9 mouse cellular contexts compared by ENCODE assay signal in genomic region chr17:28349264-28349880, GRCm38 (mm10). TPM values are rescaled to one million over a fixed set of nuclear protein-coding genes. Genes with fewer than 3 reads are reported as not detected.
DNase-seq lines count a peak whose midpoint lies in the region; ATAC-seq and TF ChIP-seq lines count a peak whose summit lies in the region.
"Had no signal": no experiment of that assay in that cellular context is flagged by ENCODE, and none has a peak within 500 bp of the region (broad histone marks: within the 10 kb centered on the region; RNA-seq: fewer than 3 reads in every experiment).

No protein-coding gene starts in this region.

- H3K27ac ChIP-seq in heart, embryonic 15.5 days = peak overlapping the region; percentile 96
- H3K27ac ChIP-seq in liver, embryonic 14.5 days = no peak overlapping the region

- peaks cover 80% of the 10 kb centered on the region for H3K27me3 ChIP-seq in E14TG2a.4 (ENCODE audit: insufficient read depth, low read length)
- peaks cover 27% of the 10 kb centered on the region for H3K27me3 ChIP-seq in heart, embryonic 15.5 days
- H3K27me3 ChIP-seq in liver, embryonic 14.5 days (ENCODE audit: control insufficient read depth, insufficient read depth, low read length) = peaks cover 17% of the 10 kb centered on the region

- TF ChIP-seq CTCF in E14TG2a.4 (conservative IDR thresholded peaks at IDR 0.05; ENCODE audit: low read length) = no peak
- no peak for TF ChIP-seq CTCF in liver, embryonic 14.5 days (IDR thresholded peaks at IDR 0.05; ENCODE audit: low read depth)

- ATAC-seq in heart, embryonic 15.5 days (replicated peaks; ENCODE audit: insufficient number of reproducible peaks, insufficient read depth, low FRiP score, low read depth) = no peak
- no peak for ATAC-seq in liver, embryonic 14.5 days (ENCODE audit: insufficient read depth)

- intact Hi-C loops in heart, postnatal 36 days (cut with DNase I) = no loop called here

- peak overlapping the region; percentile 89 for H3K4me3 ChIP-seq in E14TG2a.4 (replicated peaks; ENCODE audit: low read length)
- peak overlapping the region; percentile 93 for H3K4me3 ChIP-seq in heart, embryonic 15.5 days
- H3K4me3 ChIP-seq in liver, embryonic 14.5 days (ENCODE audit: insufficient read depth in 1 of 2, low read depth in 2 of 2, low read length in 2 of 2) = peak overlapping the region; percentile 44 to 72

- DNase-seq in heart, adult 11 months = peak; percentile 94
- DNase-seq in heart, postnatal 36 days = no peak
- DNase-seq in liver, embryonic 14.5 days (ENCODE audit: low read depth in 3 of 3, low spot score in 3 of 3) = no peak
- DNase-seq in spleen, postnatal 4 days (ENCODE audit: low spot score in 2 of 2) = no peak
- no peak for DNase-seq in adrenal gland, adult 8-10 months
- no peak for DNase-seq in gastrocnemius, adult 8-10 months (ENCODE audit: low spot score in 2 of 2)

- peak overlapping the region; percentile 98 for H3K4me2 ChIP-seq in heart, embryonic 15.5 days
- peak overlapping the region; percentile 91 for H3K4me2 ChIP-seq in liver, embryonic 14.5 days (ENCODE audit: low read depth)

- H3K9ac ChIP-seq in heart, embryonic 15.5 days = peak overlapping the region; percentile 94
- H3K9ac ChIP-seq in liver, embryonic 14.5 days (replicated peaks) = peak overlapping the region; percentile 52; the same call in 1 of the 2 replicates

- TF ChIP-seq EP300 in liver, embryonic 14.5 days (IDR thresholded peaks at IDR 0.05; ENCODE audit: low read depth) = no peak

- H3K36me3 ChIP-seq in E14TG2a.4 (ENCODE audit: insufficient read depth, low read length) = no peaks in the 10 kb centered on the region
- no peaks in the 10 kb centered on the region for H3K36me3 ChIP-seq in heart, embryonic 15.5 days
- no peaks in the 10 kb centered on the region for H3K36me3 ChIP-seq in liver, embryonic 14.5 days (replicated peaks; ENCODE audit: control insufficient read depth, insufficient read depth, low read depth)

- 16% methylated on average over 12 of the region's 13 CpGs for WGBS in heart, embryonic 15.5 days
- WGBS in liver, embryonic 14.5 days (ENCODE audit: insufficient replicate concordance) = 28% methylated on average over 13 of the region's 13 CpGs

- peaks cover 70% of the 10 kb centered on the region for H3K4me1 ChIP-seq in E14TG2a.4 (replicated peaks; ENCODE audit: low read depth, low read length)
- peaks cover 55% of the 10 kb centered on the region for H3K4me1 ChIP-seq in heart, embryonic 15.5 days (replicated peaks)
- H3K4me1 ChIP-seq in liver, embryonic 14.5 days (replicated peaks; ENCODE audit: control insufficient read depth in 2 of 2, insufficient read depth in 2 of 2, low read length in 1 of 2) = peaks cover 9 to 13% of the 10 kb centered on the region in 2 experiments

- no peaks in the 10 kb centered on the region for H3K9me3 ChIP-seq in E14TG2a.4 (ENCODE audit: low read length)
- H3K9me3 ChIP-seq in heart, embryonic 15.5 days (replicated peaks) = no peaks in the 10 kb centered on the region
- H3K9me3 ChIP-seq in liver, embryonic 14.5 days (ENCODE audit: control insufficient read depth, low read length) = no peaks in the 10 kb centered on the region

RNA-seq across cellular contexts. Expression of gene Tead3, which starts 1.2 kb away (rescaled TPM):
- total RNA-seq in heart, postnatal 36 days (2021) = 10 to 100 TPM; 12.9 to 16.6 TPM
- polyA plus RNA-seq in heart, embryonic 15.5 days (2015; fragmentation: Nextera tagmentation; extraction: Ambion mirVana) = 5.3 and 6.6 TPM in 2 replicates
- 2.0 and 2.2 TPM in 2 replicates for polyA plus RNA-seq in liver, embryonic 14.5 days (2012; rRNA removed)
- polyA plus RNA-seq in liver, embryonic 14.5 days (2014; fragmentation: Nextera tagmentation; extraction: Ambion mirVana) = 0.52 and 0.63 TPM in 2 replicates
- 10 to 100 TPM in 3 of 4 experiments, 1 to 10 TPM in 1; 8.5 to 21.1 (median 13.3) TPM for total RNA-seq in adrenal gland, adult 8-10 months (2022)
- 1 to 10 TPM; 3.2 to 5.7 (median 4.5) TPM for total RNA-seq in gastrocnemius, adult 8-10 months (2022)

RNA-seq across cellular contexts. Expression of gene Tulp1, which starts 15.7 kb away (rescaled TPM):
- total RNA-seq in heart, postnatal 36 days (2021) = not detected
- 2.6 and 4.3 TPM in 2 replicates for polyA plus RNA-seq in heart, embryonic 15.5 days (2015; fragmentation: Nextera tagmentation; extraction: Ambion mirVana)
- polyA plus RNA-seq in liver, embryonic 14.5 days (2012; rRNA removed) = 0.12 and 0.26 TPM in 2 replicates
- 0.28 and 0.42 TPM in 2 replicates for polyA plus RNA-seq in liver, embryonic 14.5 days (2014; fragmentation: Nextera tagmentation; extraction: Ambion mirVana)
- total RNA-seq in adrenal gland, adult 8-10 months (2022) = under 1 TPM in 2 of 4 experiments, not detected in 2; 0.16 to 0.49 TPM
- not detected for total RNA-seq in gastrocnemius, adult 8-10 months (2022)
- total RNA-seq: CH12.LX had no signal

RNA-seq across cellular contexts. Expression of gene Rpl10a, which starts 21.1 kb away (rescaled TPM):
- 100 to 1,000 TPM; 392 TPM for total RNA-seq in heart, postnatal 36 days (2021)
- polyA plus RNA-seq in heart, embryonic 15.5 days (2015; fragmentation: Nextera tagmentation; extraction: Ambion mirVana) = 305 and 312 TPM in 2 replicates
- polyA plus RNA-seq in liver, embryonic 14.5 days (2012; rRNA removed) = 1,169 and 1,992 TPM in 2 replicates
- polyA plus RNA-seq in liver, embryonic 14.5 days (2014; fragmentation: Nextera tagmentation; extraction: Ambion mirVana) = 506 and 510 TPM in 2 replicates
- total RNA-seq in adrenal gland, adult 8-10 months (2022) = 100 to 1,000 TPM; 742 to 804 (median 775) TPM
- total RNA-seq in gastrocnemius, adult 8-10 months (2022) = 100 to 1,000 TPM; 377 to 515 (median 422) TPM

RNA-seq across cellular contexts. Expression of gene Fance, which starts 36.1 kb away (rescaled TPM):
- total RNA-seq in heart, postnatal 36 days (2021) = 10 to 100 TPM; 10.9 to 17.3 TPM
- 18.8 and 25.3 TPM in 2 replicates for polyA plus RNA-seq in heart, embryonic 15.5 days (2015; fragmentation: Nextera tagmentation; extraction: Ambion mirVana)
- polyA plus RNA-seq in liver, embryonic 14.5 days (2012; rRNA removed) = 4.5 and 5.5 TPM in 2 replicates
- 9.4 and 10.4 TPM in 2 replicates for polyA plus RNA-seq in liver, embryonic 14.5 days (2014; fragmentation: Nextera tagmentation; extraction: Ambion mirVana)
- 10 to 100 TPM; 24.9 to 45.2 (median 36.2) TPM for total RNA-seq in adrenal gland, adult 8-10 months (2022)
- 10 to 100 TPM in 1 of 4 experiments, 1 to 10 TPM in 3; 9.0 to 14.3 (median 9.3) TPM for total RNA-seq in gastrocnemius, adult 8-10 months (2022)
